Mouse (Mus musculus) erythroblast, embryonic 14.5 days (primary cell): ENCODE results near the gene Rad51b. TPM values are rescaled to one million over a fixed set of nuclear protein-coding genes. Genes with fewer than 3 reads are reported as not detected.

Experiments used
- H3K27me3 ChIP-seq: 2 replicates; pipeline ENCODE4 v1.6.1; 2012; ENCODE audit warnings: inconsistent platforms; ENCODE audit not compliant: control insufficient read depth
- H3K36me3 ChIP-seq: 2 replicates; pipeline ENCODE4 v1.6.1; 2012; ENCODE audit warnings: mild to moderate bottlenecking, inconsistent platforms; ENCODE audit not compliant: control insufficient read depth
- H3K4me1 ChIP-seq: 2 replicates; pipeline ENCODE4 v1.6.1; 2012; ENCODE audit warnings: inconsistent platforms; ENCODE audit not compliant: control insufficient read depth
- H3K4me3 ChIP-seq: replicated peaks from 2 replicates; pipeline ENCODE3; 2012; ENCODE audit warnings: moderate library complexity, mild to moderate bottlenecking, inconsistent platforms
- H3K9me3 ChIP-seq: 2 replicates; pipeline ENCODE4 v1.6.1; 2012; ENCODE audit warnings: low read length, inconsistent platforms, mixed read lengths; ENCODE audit not compliant: control insufficient read depth
- GATA1 ChIP-seq: IDR thresholded peaks from 2 replicates; pipeline ENCODE4 v1.6.1; 2012; ENCODE audit warnings: low read length, inconsistent platforms, mixed read lengths
- TAL1 ChIP-seq: IDR thresholded peaks from 3 replicates; pipeline ENCODE4 v1.6.1; 2012; ENCODE audit warnings: low read length, inconsistent platforms, mixed read lengths
- polyA plus RNA-seq: library from polyadenylated mRNA; stranded (reverse); fragments of >175 nt; gene quantifications from 2 replicates; pipeline ENCODE4 v1.2.3, GENCODE M21; 2012

Rad51b gene
- polyA plus RNA-seq, 1 experiment, result 0.06 TPM

- TF ChIP-seq TAL1 (no peak), GATA1 (no peak)
- Histone ChIP-seq H3K9me3 (no peaks in the 10 kb centered on the region), H3K36me3 (no peaks in the 10 kb centered on the region), H3K27me3 (no peaks in the 10 kb centered on the region), H3K4me3 (no peak overlapping the region), H3K4me1 (peaks cover 13% of the 10 kb centered on the region)
Measured at GRCm38 (mm10) chr12:79351461-79351860, 54.4 kb downstream of the Rad51b start.

- no peaks in the 10 kb centered on the region for H3K36me3 ChIP-seq
- peaks cover 13% of the 10 kb centered on the region for H3K4me1 ChIP-seq
- H3K9me3 ChIP-seq, result no peaks in the 10 kb centered on the region
- H3K4me3 ChIP-seq, result no peak overlapping the region
- TF ChIP-seq TAL1, result no peak
- no peak for TF ChIP-seq GATA1
- no peaks in the 10 kb centered on the region for H3K27me3 ChIP-seq
Measured at GRCm38 (mm10) chr12:79352086-79352741, 55.1 kb downstream of the Rad51b start.

- Histone ChIP-seq H3K4me1 (peaks cover 13% of the 10 kb centered on the region), H3K27me3 (no peaks in the 10 kb centered on the region), H3K9me3 (no peaks in the 10 kb centered on the region), H3K4me3 (no peak overlapping the region), H3K36me3 (no peaks in the 10 kb centered on the region)
- no peak for TF ChIP-seq TAL1
Measured at GRCm38 (mm10) chr12:79352742-79353114, 55.6 kb downstream of the Rad51b start.

GRCm38 (mm10) chr12:79353356-79353755, 56.3 kb downstream of the Rad51b start:
- Histone ChIP-seq H3K4me1 (peaks cover 13% of the 10 kb centered on the region), H3K27me3 (no peaks in the 10 kb centered on the region), H3K36me3 (no peaks in the 10 kb centered on the region), H3K4me3 (no peak overlapping the region), H3K9me3 (no peaks in the 10 kb centered on the region)
- TF ChIP-seq GATA1 (no peak), TAL1 (no peak)

GRCm38 (mm10) chr12:79354621-79355020, 57.5 kb downstream of the Rad51b start:
- Histone ChIP-seq H3K9me3 (no peaks in the 10 kb centered on the region), H3K27me3 (no peaks in the 10 kb centered on the region)
- TF ChIP-seq GATA1, result no peak
- TF ChIP-seq TAL1, result no peak

GRCm38 (mm10) chr12:79356138-79356537, 59.1 kb downstream of the Rad51b start:
- no peaks in the 10 kb centered on the region for H3K9me3 ChIP-seq
- H3K4me3 ChIP-seq, result no peak overlapping the region
- TF ChIP-seq GATA1 (no peak), TAL1 (no peak)
- peaks cover 13% of the 10 kb centered on the region for H3K4me1 ChIP-seq
- no peaks in the 10 kb centered on the region for H3K36me3 ChIP-seq
- H3K27me3 ChIP-seq, result no peaks in the 10 kb centered on the region

More at GRCm38 (mm10) chr12:79354621-79355020, 57.5 kb downstream of the Rad51b start:
- Histone ChIP-seq H3K4me1 (peaks cover 13% of the 10 kb centered on the region), H3K36me3 (no peaks in the 10 kb centered on the region), H3K4me3 (no peak overlapping the region)

GRCm38 (mm10) chr12:79357631-79358030, 60.5 kb downstream of the Rad51b start:
- Histone ChIP-seq H3K4me3 (no peak overlapping the region), H3K4me1 (peaks cover 5% of the 10 kb centered on the region), H3K36me3 (no peaks in the 10 kb centered on the region), H3K27me3 (no peaks in the 10 kb centered on the region), H3K9me3 (no peaks in the 10 kb centered on the region)
- TF ChIP-seq TAL1 (no peak), GATA1 (no peak)

- no peaks in the 10 kb centered on the region for H3K36me3 ChIP-seq
- H3K4me3 ChIP-seq, result no peak overlapping the region
Measured at GRCm38 (mm10) chr12:79358613-79359218, 61.6 kb downstream of the Rad51b start.

GRCm38 (mm10) chr12:79359404-79359803, 62.3 kb downstream of the Rad51b start:
- H3K4me3 ChIP-seq, result no peak overlapping the region
- no peaks in the 10 kb centered on the region for H3K4me1 ChIP-seq
- H3K36me3 ChIP-seq, result no peaks in the 10 kb centered on the region
- no peak for TF ChIP-seq TAL1
- no peak for TF ChIP-seq GATA1
- H3K27me3 ChIP-seq, result no peaks in the 10 kb centered on the region
- no peaks in the 10 kb centered on the region for H3K9me3 ChIP-seq

More at GRCm38 (mm10) chr12:79358613-79359218, 61.6 kb downstream of the Rad51b start:
- no peaks in the 10 kb centered on the region for H3K27me3 ChIP-seq
- no peaks in the 10 kb centered on the region for H3K4me1 ChIP-seq
- no peaks in the 10 kb centered on the region for H3K9me3 ChIP-seq
- no peak for TF ChIP-seq GATA1
- TF ChIP-seq TAL1, result no peak

GRCm38 (mm10) chr12:79362219-79362618, 65.1 kb downstream of the Rad51b start:
- Histone ChIP-seq H3K27me3 (no peaks in the 10 kb centered on the region), H3K9me3 (0 out of 2 replicates have a peak, but pooled peaks cover 2% of the 10 kb centered on the region), H3K36me3 (no peaks in the 10 kb centered on the region; the same call in 1 of the 2 replicates), H3K4me1 (no peaks in the 10 kb centered on the region), H3K4me3 (no peak overlapping the region)
- TF ChIP-seq TAL1 (no peak), GATA1 (no peak)
